Mouse (Mus musculus) intestine, postnatal 0 days (tissue): Measurements from ENCODE around the gene Ccnjl. TPM values are rescaled to one million over a fixed set of nuclear protein-coding genes. Genes with fewer than 3 reads are reported as not detected.

Experiments used
- ATAC-seq: fragments of 200-750 bp; cut with Nextera tagmentation; 2 replicates; pipeline ENCODE4 v1.8.0; 2017; ENCODE audit warnings: mild to moderate bottlenecking, moderate TSS enrichment, moderate library complexity
- H3K27ac ChIP-seq: fragments of 300-500 bp; sonication (generic); 2 replicates; pipeline ENCODE4 v1.5.1; 2014; ENCODE audit warnings: mild to moderate bottlenecking, low read depth, low read length, moderate library complexity
- H3K27me3 ChIP-seq: fragments of 300-500 bp; sonication (generic); replicated peaks from 2 replicates; pipeline ENCODE4 v1.6.1; 2014; ENCODE audit warnings: low read length, mixed read lengths; ENCODE audit not compliant: control insufficient read depth, insufficient read depth
- H3K36me3 ChIP-seq: fragments of 300-500 bp; sonication (generic); 2 replicates; pipeline ENCODE4 v1.6.1; 2014; ENCODE audit warnings: mild to moderate bottlenecking, moderate library complexity; ENCODE audit not compliant: control insufficient read depth, insufficient read depth
- H3K4me1 ChIP-seq: fragments of 300-500 bp; sonication (generic); replicated peaks from 2 replicates; pipeline ENCODE4 v1.6.1; 2014; ENCODE audit warnings: antibody characterized with exemption, low read length, mixed read lengths; ENCODE audit not compliant: control insufficient read depth, insufficient read depth
- H3K4me2 ChIP-seq: fragments of 300-500 bp; sonication (generic); replicated peaks from 2 replicates; pipeline ENCODE4 v1.6.1; 2014; ENCODE audit warnings: low read depth, mild to moderate bottlenecking, moderate library complexity
- H3K4me3 ChIP-seq: fragments of 300-500 bp; sonication (generic); 2 replicates; pipeline ENCODE4 v1.5.1; 2014; ENCODE audit warnings: low read depth, low read length
- H3K9ac ChIP-seq: fragments of 300-500 bp; sonication (generic); 2 replicates; pipeline ENCODE4 v1.6.1; 2014; ENCODE audit warnings: mild to moderate bottlenecking, low read depth, low read length
- H3K9me3 ChIP-seq: fragments of 300-500 bp; sonication (generic); 2 replicates; pipeline ENCODE4 v1.6.1; 2016; ENCODE audit warnings: mixed run types; ENCODE audit not compliant: control insufficient read depth
- CTCF ChIP-seq: sonication (generic); IDR thresholded peaks from 2 replicates; pipeline ENCODE4 v1.5.1; 2016; ENCODE audit warnings: low read depth, mild to moderate bottlenecking, control low read depth, antibody characterized with exemption, moderate library complexity
- WGBS: fragments of 180-500 bp; shearing (Covaris S2); extraction: QIAGEN DNeasy Blood & Tissue Kit; methylation state at CpG from one replicate; pipeline ENCODE4 v1.1.7; 2014; 5-methylcytosine and 5-hydroxymethylcytosine counted together
- polyA plus RNA-seq: library from polyadenylated mRNA; unstranded; fragments of >200 nt; fragmentation: Nextera tagmentation; extraction: Ambion mirVana; gene quantifications from 2 replicates; pipeline ENCODE4 v1.2.1, GENCODE M21; 2015

The Ccnjl gene
- polyA plus RNA-seq, 1 experiment from 2014 or later, result 15.8 TPM

DNA sequence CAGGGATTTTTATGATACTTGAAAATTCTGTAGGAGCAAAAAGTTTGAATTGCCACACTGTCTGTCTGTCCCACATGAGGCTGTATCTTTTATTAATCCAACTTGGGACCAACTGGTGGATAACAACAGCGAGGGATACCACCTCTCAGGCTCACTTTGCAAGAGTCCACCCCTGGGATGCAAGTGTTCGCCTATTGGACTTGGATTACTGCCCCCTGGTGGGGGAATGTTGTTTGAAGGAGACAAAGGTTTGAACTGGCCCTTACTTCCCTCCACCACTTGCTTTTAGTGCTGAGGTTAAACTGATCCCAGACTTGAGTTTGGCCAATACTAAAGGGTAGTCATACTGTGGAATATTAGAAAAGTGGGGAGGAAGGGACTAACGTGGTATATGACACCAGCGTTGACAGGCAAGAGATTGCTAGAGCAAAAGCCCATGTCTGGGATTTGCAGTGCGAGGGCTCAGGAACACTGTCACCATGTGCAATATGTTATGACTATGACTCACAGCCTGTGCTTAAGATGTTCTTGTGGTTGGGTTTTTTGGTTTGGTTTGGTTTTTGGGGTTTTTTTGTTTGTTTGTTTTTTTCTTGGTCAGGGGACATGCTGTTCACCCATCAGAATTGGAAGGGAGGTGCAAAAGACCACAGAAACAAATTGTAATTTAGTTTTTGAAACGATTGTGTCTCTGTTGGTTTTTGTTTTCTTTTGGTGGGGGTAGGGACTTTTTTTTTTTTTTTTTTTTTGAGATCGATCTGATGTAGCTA is 57.9 kb downstream of the Ccnjl start, which contains the start of gene 4933415A04Rik:
TSS of gene 4933415A04Rik (plus strand) at position 717 of the 767 bp plus-strand sequence.
- no peak within 1 kb of the TSS for H3K4me2 ChIP-seq
- no peaks in the 10 kb centered on the region for H3K9me3 ChIP-seq
- WGBS, result 72% methylated on average over 7 of the region's 7 CpGs
- no peak within 1 kb of the TSS for H3K9ac ChIP-seq
- H3K27ac ChIP-seq, result no peak within 1 kb of the TSS
- no peaks in the 10 kb centered on the region for H3K4me1 ChIP-seq
- H3K27me3 ChIP-seq, result no peaks in the 10 kb centered on the region
- no peak within 1 kb of the TSS for H3K4me3 ChIP-seq
- H3K36me3 ChIP-seq, result peaks cover 36% of the 10 kb centered on the region
- peak; percentile 85 for TF ChIP-seq CTCF
- ATAC-seq, result 0 out of 2 replicates have a peak, but pooled peaks have one; percentile 19

DNA sequence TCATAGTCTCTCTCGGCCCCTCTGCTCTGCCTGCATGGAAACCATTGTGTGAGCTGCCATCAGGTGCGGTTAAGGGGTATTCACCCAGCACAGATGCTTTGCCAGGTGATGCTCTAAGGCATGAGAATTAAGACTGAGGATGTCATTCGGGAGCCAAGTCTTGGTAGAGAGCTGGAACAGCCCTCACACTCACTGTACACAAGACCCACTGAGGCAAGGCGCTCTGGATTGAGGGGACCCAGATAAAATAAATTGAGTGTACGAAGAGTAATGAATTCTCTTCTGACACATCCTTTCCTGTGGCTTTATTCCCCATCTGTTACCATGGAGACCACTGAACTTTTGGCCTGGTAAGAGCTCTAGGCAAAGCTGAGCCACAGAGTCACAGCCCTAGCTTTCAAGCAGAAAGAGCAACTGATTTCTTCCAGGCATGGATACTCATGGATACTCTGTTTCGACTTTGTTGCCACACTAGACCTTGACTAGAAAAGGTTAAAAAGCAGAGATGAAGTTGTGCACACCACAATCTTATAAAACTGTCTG is 61.0 kb downstream of the Ccnjl start:
- TF ChIP-seq CTCF, result no peak
- Histone ChIP-seq H3K9ac (no peak overlapping the region), H3K27me3 (no peaks in the 10 kb centered on the region), H3K4me2 (no peak overlapping the region), H3K9me3 (no peaks in the 10 kb centered on the region), H3K27ac (no peak overlapping the region), H3K4me1 (no peaks in the 10 kb centered on the region), H3K4me3 (no peak overlapping the region), H3K36me3 (peaks cover 25% of the 10 kb centered on the region; the same call in 1 of the 2 replicates)
- 57% methylated on average over 6 of the region's 6 CpGs for WGBS
- no peak for ATAC-seq

- WGBS, result 72% methylated on average over 5 of the region's 5 CpGs
- TF ChIP-seq CTCF, result no peak
- no peak within 1 kb of the TSS for H3K4me2 ChIP-seq
- H3K9ac ChIP-seq, result no peak within 1 kb of the TSS
- H3K4me1 ChIP-seq, result no peaks in the 10 kb centered on the region
- no peak for ATAC-seq
- H3K27ac ChIP-seq, result no peak within 1 kb of the TSS
- no peaks in the 10 kb centered on the region for H3K36me3 ChIP-seq
- H3K27me3 ChIP-seq, result no peaks in the 10 kb centered on the region
- no peak within 1 kb of the TSS for H3K4me3 ChIP-seq
- no peaks in the 10 kb centered on the region for H3K9me3 ChIP-seq
Measured at GRCm38 (mm10) chr11:43601440-43601839, 72.9 kb downstream of the Ccnjl start, which contains the start of gene Fabp6. TSS of gene Fabp6 (minus strand) at chr11:43601540.

GRCm38 (mm10) chr11:43604207-43604606 is 75.6 kb downstream of the Ccnjl start:
- H3K9me3 ChIP-seq, result no peaks in the 10 kb centered on the region
- H3K4me1 ChIP-seq, result no peaks in the 10 kb centered on the region
- no peak overlapping the region for H3K4me3 ChIP-seq
- H3K4me2 ChIP-seq, result no peak overlapping the region
- 45% methylated on average over 2 of the region's 2 CpGs for WGBS
- H3K9ac ChIP-seq, result no peak overlapping the region
- H3K27ac ChIP-seq, result no peak overlapping the region
- ATAC-seq, result peak; percentile 31; the same call in 1 of the 2 replicates
- TF ChIP-seq CTCF, result no peak
- no peaks in the 10 kb centered on the region for H3K36me3 ChIP-seq
- no peaks in the 10 kb centered on the region for H3K27me3 ChIP-seq

DNA sequence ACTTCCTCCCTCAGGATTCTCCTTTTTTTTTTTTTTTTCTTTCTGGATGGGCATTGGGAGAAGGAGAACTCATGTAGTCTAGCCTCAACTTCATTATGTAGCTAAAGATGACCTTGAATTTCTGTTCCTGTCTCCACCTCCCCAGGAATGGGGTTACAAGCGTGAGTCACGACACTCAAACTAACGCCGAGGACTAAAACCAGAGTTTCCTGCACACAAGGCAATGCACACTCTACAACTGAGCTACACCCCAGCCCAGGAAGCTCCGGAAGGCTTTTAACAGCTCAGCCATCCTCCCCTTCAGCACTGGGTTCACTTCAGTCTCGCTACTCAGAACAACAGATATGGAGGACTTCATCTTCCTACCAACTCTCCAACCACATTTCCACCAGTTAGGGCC is 76.3 kb downstream of the Ccnjl start:
- WGBS, result 89% methylated on average over 6 of the region's 6 CpGs
- no peak for ATAC-seq
- Histone ChIP-seq H3K36me3 (no peaks in the 10 kb centered on the region), H3K4me3 (no peak overlapping the region), H3K27me3 (no peaks in the 10 kb centered on the region), H3K4me1 (no peaks in the 10 kb centered on the region), H3K9ac (no peak overlapping the region), H3K27ac (no peak overlapping the region), H3K9me3 (no peaks in the 10 kb centered on the region), H3K4me2 (no peak overlapping the region)
- no peak for TF ChIP-seq CTCF

- WGBS, result 78% methylated on average over 6 of the region's 6 CpGs
- no peak overlapping the region for H3K4me2 ChIP-seq
Measured at GRCm38 (mm10) chr11:43605859-43606258, 77.3 kb downstream of the Ccnjl start.

More at GRCm38 (mm10) chr11:43605859-43606258, 77.3 kb downstream of the Ccnjl start:
- Histone ChIP-seq H3K4me1 (no peaks in the 10 kb centered on the region), H3K36me3 (no peaks in the 10 kb centered on the region), H3K4me3 (no peak overlapping the region), H3K9ac (no peak overlapping the region), H3K9me3 (no peaks in the 10 kb centered on the region), H3K27me3 (no peaks in the 10 kb centered on the region), H3K27ac (no peak overlapping the region)
- no peak for TF ChIP-seq CTCF
- ATAC-seq, result no peak
